Mouse (Mus musculus) telencephalon, adult 2 months (tissue): ENCODE results near the gene Lin52.
"Not testable (repeated sequence)": the region's sequence is repeated elsewhere in the genome, so short reads cannot be mapped to it uniquely, and the experiment has no call there.

Experiments
- DNase-seq: peaks from one replicate; pipeline ENCODE4 v3.0.0-alpha.2; 2011; ENCODE audit warnings: low read depth, low spot score

The Lin52 gene

DNA sequence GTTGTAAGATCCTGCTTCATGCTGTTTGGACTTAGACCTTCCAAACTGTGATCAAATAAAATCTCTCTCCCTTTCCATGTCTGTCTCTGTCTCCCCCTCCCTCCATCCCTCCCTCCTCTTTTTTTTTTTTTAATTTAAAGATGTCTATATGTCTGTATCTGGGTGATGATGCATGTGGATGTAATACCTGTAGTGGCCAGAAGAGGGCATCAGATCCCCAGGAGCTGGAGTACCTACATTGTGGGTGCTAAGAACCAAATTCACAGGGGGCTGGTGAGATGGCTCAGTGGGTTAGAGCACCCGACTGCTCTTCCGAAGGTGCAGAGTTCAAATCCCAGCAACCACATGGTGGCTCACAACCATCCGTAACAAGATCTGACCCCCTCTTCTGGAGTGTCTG is 88.3 kb downstream of the Lin52 start:
- not testable (repeated sequence) for DNase-seq

GRCm38 (mm10) chr12:84541391-84541958 is 90.3 kb downstream of the Lin52 start:
- DNase-seq: no peak

DNA sequence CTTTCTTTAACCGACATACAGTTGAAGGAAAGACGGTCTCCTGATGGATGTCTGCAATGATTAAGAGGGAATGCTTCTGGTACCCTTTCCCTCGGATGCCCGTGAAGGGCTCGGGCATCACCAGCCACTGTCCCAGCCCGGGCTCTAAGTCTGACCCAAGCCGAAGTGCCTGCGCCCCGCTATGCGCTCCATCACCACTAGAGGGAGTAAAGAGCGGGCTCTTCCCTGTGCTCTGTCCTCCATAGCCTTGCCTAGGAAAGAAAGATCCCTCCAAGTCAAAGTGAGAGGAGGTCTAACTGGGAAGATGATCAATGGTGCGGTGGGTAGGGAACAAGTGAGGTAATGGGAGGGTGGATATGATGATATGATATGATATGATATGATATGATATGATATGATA is 94.8 kb downstream of the Lin52 start:
- DNase-seq: no peak

GRCm38 (mm10) chr12:84546577-84547085 is 95.4 kb downstream of the Lin52 start:
- DNase-seq: no peak

- no peak for DNase-seq
Measured at GRCm38 (mm10) chr12:84548251-84548650, 97.0 kb downstream of the Lin52 start.

GRCm38 (mm10) chr12:84555218-84555617 is 104.0 kb downstream of the Lin52 start:
- DNase-seq: no peak

DNA sequence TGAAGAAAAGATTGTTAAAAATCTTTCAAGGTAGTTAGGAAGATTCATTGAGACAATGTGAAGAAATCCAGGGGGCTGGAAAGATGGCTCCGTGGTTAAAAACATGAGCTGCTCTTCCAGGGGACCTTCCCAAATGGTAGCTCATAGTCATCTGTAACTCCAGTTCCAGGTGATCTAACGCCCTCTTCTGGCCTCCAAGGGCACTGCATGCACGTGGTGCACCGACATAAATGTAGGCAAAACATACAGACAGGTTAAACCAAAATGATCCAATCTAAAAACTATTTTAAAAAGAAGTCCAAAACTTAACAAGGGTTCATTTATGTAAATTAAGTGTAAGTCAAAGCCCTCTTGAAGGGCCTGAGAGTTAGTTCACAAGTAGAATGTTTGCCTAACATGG is 111.3 kb downstream of the Lin52 start:
- no peak for DNase-seq

- DNase-seq: no peak
Measured at GRCm38 (mm10) chr12:84567576-84567975, 116.4 kb downstream of the Lin52 start.

GRCm38 (mm10) chr12:84569336-84569970 is 118.2 kb downstream of the Lin52 start, which contains the start of gene Vsx2:
Gene Vsx2 (plus strand): TSS chr12:84569762.
- no peak for DNase-seq

DNA sequence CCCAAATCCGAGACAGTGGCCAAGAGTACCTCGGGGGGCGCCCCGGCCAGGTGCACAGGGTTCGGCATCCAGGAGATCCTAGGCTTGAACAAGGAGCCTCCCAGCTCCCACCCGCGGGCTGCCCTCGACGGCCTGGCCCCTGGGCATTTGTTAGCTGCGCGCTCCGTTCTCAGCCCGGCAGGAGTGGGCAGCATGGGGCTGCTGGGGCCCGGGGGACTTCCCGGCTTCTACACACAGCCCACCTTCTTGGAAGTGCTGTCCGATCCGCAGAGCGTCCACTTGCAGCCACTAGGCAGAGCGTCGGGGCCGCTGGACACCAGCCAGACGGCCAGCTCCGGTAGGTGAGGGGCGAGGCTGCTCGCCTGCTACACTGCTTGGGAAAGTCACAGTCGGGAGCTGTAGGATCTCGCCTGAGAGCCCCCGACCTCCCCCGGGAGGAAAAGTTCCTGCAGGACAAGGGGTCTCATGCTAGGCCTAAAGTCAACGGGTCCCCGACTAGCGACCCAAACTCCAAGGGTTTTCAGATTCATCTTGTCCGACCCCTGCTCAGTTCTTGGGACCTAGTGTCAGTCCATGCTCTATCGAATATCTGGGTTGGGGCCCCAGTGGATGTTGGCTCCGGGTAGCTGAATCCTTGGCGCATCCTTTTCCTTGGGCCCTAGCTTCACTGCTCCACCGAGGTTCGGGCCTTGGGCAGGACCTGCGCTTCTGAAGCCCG is 118.9 kb downstream of the Lin52 start:
- no peak for DNase-seq

GRCm38 (mm10) chr12:84570694-84571415 is 119.6 kb downstream of the Lin52 start:
- no peak for DNase-seq

- no peak for DNase-seq
Measured at GRCm38 (mm10) chr12:84571466-84572340, 120.5 kb downstream of the Lin52 start.

DNA sequence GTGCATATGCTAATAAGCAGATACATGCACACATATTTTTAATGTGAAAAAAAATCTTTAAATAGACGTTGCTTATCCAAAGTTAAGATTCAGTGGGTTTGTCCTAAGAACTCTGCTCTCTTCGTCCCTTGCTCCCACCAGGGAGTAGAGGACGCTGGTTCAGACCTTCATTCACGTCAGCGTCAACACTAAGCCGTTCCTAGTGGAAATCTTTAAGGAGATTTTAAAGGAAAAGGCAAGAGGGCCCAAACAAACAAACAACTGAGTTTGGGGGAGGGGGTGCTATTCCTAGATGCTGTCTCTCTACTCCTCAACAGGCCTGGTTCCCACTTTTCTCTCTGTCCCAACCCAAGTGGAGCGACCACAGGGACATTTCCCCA is 121.1 kb downstream of the Lin52 start:
- no peak for DNase-seq

DNA sequence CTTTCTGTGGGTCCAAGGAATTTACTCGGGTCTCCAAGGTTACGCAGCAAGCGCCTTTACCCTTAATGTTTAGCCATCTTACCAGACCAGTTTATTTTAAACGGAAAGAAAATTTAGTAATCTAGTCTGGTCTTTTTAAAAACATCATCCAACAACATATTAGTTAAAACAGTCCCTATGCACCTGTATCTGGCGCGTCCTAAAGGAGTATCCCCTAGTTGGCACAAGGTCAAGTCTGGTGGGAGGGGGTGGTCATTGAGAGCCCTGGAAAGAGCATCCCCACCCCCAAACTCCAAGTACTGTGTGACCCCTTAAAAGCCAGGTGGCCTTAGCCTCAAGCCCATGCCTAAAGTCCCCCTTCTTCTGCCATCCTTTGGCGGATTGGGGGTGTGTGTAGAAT is 121.9 kb downstream of the Lin52 start:
- DNase-seq: no peak

DNA sequence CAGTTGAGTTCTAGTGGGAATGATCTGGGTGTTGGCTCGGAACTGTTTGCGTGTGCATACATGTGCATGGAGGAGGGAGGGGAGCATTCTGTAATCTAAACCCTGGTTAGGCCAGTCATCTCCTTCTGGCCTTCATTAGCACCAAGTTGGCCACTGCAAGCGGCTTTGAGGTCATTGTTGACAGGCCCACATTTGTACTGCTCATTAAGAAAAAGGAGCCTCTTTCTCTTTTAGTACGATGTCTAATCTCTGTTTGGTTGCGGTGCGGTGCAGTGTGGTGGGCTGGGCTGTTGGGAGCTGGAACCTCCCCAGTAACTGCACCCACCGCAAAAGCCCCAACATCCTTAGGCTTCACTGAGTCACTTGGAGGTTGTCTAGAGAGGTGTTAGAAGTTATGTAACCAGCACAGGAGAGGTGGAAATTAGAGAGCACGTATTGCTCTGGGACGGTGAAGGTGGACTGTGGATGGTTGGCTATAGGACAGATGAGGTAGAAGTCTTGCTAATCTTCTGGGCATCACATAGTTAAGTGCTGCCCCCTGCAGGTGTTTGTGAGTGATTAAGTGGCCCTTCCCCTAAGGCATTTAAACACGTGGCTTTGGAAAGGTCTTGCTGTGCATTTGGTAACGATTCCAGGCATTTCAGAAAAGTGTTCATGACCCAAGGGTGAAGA is 126.7 kb downstream of the Lin52 start:
- no peak for DNase-seq

DNA sequence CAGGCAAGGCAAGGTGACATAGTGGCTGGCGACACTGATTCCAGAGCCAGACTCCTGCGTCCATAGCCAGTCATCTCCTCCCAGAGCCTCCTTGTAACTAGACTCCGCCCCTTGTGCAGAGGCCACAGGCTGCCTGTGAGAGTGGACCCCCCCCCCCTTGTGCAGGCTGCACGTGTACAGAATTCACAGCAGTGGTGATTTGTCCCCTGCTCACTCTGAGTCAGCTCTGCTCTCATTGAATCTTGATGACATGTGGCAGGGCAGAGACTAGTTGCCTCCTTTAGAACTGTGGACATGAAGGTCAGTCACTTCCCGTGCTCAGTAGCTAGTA is 127.2 kb downstream of the Lin52 start:
- no peak for DNase-seq

DNA sequence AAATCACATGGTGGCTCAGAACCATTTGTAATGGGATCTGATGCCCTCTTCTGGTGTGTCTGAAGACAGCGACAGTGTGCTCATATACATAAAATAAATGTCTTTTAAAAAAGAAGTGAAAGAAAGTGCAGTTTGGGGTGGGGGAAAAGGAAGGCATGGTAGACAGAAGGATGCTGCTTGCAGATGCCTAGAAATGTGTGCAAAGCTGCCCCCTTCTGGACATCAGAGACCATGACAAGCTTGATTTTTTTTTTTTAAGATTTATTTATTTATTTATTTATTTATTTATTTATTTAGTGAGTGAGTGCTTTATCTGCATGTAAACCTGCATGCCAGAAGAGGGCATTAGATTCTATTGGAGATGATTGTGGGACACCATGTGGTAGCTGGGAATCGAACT is 130.1 kb downstream of the Lin52 start:
- DNase-seq: no peak

DNA sequence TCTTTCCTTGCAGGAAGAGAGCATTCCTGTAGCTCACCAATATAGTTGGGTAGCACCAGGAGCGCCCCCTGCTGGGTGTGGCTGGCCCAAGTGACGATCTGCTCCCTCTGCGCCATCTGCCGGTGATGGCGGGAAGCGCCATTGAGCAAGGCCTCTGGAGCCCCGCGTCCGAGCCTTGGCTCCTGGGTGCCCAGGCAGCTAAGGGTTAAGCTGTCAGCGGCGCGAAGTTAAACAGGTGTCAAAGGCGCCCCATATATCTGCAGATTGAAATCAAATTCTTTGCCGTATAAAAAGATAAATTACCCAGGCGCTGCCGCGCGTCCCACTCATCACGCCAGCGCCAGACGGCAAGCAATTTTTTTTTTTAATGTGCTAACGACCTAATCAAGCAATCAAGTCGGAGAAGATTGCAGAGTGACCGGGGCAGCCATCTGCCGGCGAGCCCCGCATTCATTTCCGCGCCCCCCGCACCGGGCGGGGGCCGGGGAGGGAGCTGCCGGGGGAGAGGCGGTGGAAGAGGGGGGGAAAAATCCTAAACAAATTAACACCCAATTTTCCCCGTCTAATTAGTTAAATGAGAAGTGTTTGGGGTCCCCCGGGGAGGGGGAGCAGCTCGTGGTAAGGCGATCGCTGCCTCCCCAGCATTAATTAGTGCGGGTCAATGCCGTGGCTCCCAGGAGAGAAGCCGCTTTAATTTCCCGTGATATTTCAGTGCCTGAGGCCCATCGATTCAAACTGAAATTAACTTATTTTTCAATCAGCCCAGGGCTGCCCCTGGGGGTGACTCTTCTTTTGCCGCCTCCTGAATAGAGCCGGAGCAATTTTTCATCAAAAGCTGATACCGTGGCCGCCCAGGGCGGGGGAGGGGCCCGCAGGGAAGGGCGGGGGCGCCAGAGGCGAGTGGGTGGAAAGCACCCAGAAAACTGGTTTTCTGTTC is 138.9 kb downstream of the Lin52 start:
- peak; percentile 65 for DNase-seq
